Comparison of ENCODE assay signal across 20 mouse cellular contexts in the genomic region with DNA sequence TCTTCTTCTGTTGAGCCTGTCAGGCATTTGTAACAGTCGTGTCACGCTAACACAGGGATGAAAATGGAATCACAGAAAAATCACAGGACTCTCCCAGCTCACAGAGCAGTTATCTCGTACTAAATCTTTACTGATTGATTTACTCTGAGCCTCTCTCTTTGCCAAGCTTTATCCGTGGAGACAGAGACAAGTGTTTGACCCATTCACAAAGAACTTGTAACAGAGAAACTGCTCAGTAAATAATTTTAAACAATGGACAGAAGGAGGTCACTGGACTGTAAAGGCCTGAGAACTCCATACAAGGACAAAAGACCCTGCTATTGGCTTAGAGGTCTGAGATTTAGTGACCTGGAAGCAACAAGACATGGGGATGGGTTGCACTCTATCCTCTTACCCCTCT.
DNase-seq lines count a peak whose midpoint lies in the region; ATAC-seq lines count a peak whose summit lies in the region.
"Had no signal": no experiment of that assay in that cellular context is flagged by ENCODE, and none has a peak within 500 bp of the region (broad histone marks: within the 10 kb centered on the region; RNA-seq: fewer than 3 reads in every experiment).

No protein-coding gene starts in this region.

- no peaks in the 10 kb centered on the region for H3K36me3 ChIP-seq in neural tube, embryonic 11.5 days (ENCODE audit: control insufficient read depth, insufficient read depth, low read length)
- H3K36me3 ChIP-seq: embryonic facial prominence, embryonic 10.5 days; embryonic facial prominence, embryonic 12.5 days; forebrain, embryonic 15.5 days had no signal

- H3K9me3 ChIP-seq in neural tube, embryonic 11.5 days (ENCODE audit: control insufficient read depth, low read length), result no peaks in the 10 kb centered on the region
- H3K9me3 ChIP-seq: embryonic facial prominence, embryonic 10.5 days; embryonic facial prominence, embryonic 12.5 days; forebrain, embryonic 13.5 days; forebrain, embryonic 15.5 days had no signal

- no peak for DNase-seq in neural tube, embryonic 11.5 days (ENCODE audit: low spot score)
- no peak for DNase-seq in neural tube, embryonic 10.5 days (ENCODE audit: extremely low spot score, low spot score)
- DNase-seq in mesoderm, embryonic 11.5 days (ENCODE audit: low read depth, low spot score), result peak; percentile 27
- peak; percentile 90 for DNase-seq in retina, postnatal 1 day
- no peak for DNase-seq in layer of hippocampus, adult 8-10 months (ENCODE audit: low spot score in 2 of 2)
- no peak for DNase-seq in cerebellum, postnatal 25 days
- DNase-seq: adrenal gland, adult 8-10 months; adrenal gland, postnatal 14 days; cerebellum, adult 11 months; cerebellum, adult 18-20 months; cerebellum, adult 8-10 months; cerebellum, adult 9-11 months; cerebellum, postnatal 14 days; forebrain, postnatal 0 days had no signal

- ATAC-seq in neural tube, embryonic 11.5 days (ENCODE audit: insufficient read depth, low FRiP score, low TSS enrichment), result peak; percentile 31; the same call in 1 of the 2 replicates
- ATAC-seq: activated CD4-positive, CD25-positive, alpha-beta regulatory T cell, adult 4 months; forebrain, embryonic 13.5 days; forebrain, embryonic 15.5 days; forebrain, postnatal 0 days; Patski had no signal

- no peaks in the 10 kb centered on the region for H3K27me3 ChIP-seq in neural tube, embryonic 11.5 days (ENCODE audit: control insufficient read depth, insufficient read depth, low read length)
- H3K27me3 ChIP-seq: embryonic facial prominence, embryonic 12.5 days; forebrain, embryonic 13.5 days; forebrain, embryonic 15.5 days; Patski had no signal

- H3K4me3 ChIP-seq in neural tube, embryonic 11.5 days (ENCODE audit: low read depth, low read length), result no peak overlapping the region
- H3K4me3 ChIP-seq: embryonic facial prominence, embryonic 10.5 days; embryonic facial prominence, embryonic 12.5 days; forebrain, embryonic 13.5 days; forebrain, embryonic 15.5 days had no signal

- H3K4me1 ChIP-seq in neural tube, embryonic 11.5 days (ENCODE audit: control insufficient read depth, insufficient read depth, low read length), result no peaks in the 10 kb centered on the region
- H3K4me1 ChIP-seq: embryonic facial prominence, embryonic 10.5 days; embryonic facial prominence, embryonic 12.5 days; forebrain, embryonic 13.5 days; forebrain, embryonic 15.5 days had no signal

- 35% methylated on average over 4 of the region's 4 CpGs for WGBS in neural tube, embryonic 11.5 days

- H3K27ac ChIP-seq in neural tube, embryonic 11.5 days (ENCODE audit: low read depth, low read length), result no peak overlapping the region
- H3K27ac ChIP-seq: embryonic facial prominence, embryonic 10.5 days; embryonic facial prominence, embryonic 12.5 days; forebrain, embryonic 13.5 days; forebrain, embryonic 15.5 days had no signal

- H3K4me2 ChIP-seq in neural tube, embryonic 11.5 days (ENCODE audit: low read depth), result no peak overlapping the region
- H3K4me2 ChIP-seq: embryonic facial prominence, embryonic 12.5 days; forebrain, embryonic 13.5 days; forebrain, embryonic 15.5 days had no signal

- no peak overlapping the region for H3K9ac ChIP-seq in neural tube, embryonic 11.5 days (ENCODE audit: low read length)
- H3K9ac ChIP-seq: embryonic facial prominence, embryonic 12.5 days; forebrain, embryonic 13.5 days; forebrain, embryonic 15.5 days; forebrain, postnatal 0 days had no signal

Comparison
In these comparisons a context has a peak if more than half of its experiments do, and no peak if none do; other contexts are left out.
1. DNase-seq: peak in mesoderm, embryonic 11.5 days (single experiment) and retina, postnatal 1 day (single experiment); none in neural tube, embryonic 11.5 days (single experiment), neural tube, embryonic 10.5 days (single experiment), layer of hippocampus, adult 8-10 months (0 of 2) and cerebellum, postnatal 25 days (0 of 2).